Mouse (Mus musculus): Measurements from ENCODE around the gene Rbm4b. TPM values are rescaled to one million over a fixed set of nuclear protein-coding genes. Genes with fewer than 3 reads are reported as not detected.

Rbm4b gene
- polyA plus RNA-seq, 1 experiment from 2014 or later: 30.8 TPM

DNA sequence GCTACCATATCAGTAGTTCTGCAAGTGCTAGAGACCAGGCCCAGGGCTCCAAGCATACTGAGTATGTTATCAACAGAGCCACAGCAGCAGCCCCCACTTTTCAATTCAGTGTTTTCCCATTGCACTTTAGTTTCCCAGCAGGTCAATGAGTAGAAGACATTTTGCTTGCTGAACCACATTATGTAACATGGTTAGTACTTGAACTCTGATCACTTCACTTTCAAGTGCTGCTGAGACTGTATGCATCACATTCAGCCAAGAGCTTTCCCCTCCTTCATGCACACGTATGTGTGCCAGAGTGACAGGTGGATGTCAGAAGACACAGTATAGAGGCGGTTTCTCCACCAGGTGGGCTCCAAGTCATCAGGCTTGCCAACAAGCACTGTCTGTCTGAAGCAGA lies 26.6 kb downstream of the Rbm4b start:
- peaks cover 18% of the 10 kb centered on the region for H3K4me1 ChIP-seq (replicated peaks)
- H3K27me3 ChIP-seq: no peaks in the 10 kb centered on the region
- ATAC-seq (replicated peaks; ENCODE audit: insufficient number of reproducible peaks, insufficient read depth, low FRiP score, low read depth): no peak
- no peak overlapping the region for H3K9ac ChIP-seq
- no peak overlapping the region for H3K27ac ChIP-seq
- H3K9me3 ChIP-seq (replicated peaks): no peaks in the 10 kb centered on the region
- H3K4me3 ChIP-seq: no peak overlapping the region
- peaks cover 69% of the 10 kb centered on the region for H3K36me3 ChIP-seq
- WGBS: 77% methylated on average over 2 of the region's 2 CpGs
- H3K4me2 ChIP-seq: no peak overlapping the region

DNA sequence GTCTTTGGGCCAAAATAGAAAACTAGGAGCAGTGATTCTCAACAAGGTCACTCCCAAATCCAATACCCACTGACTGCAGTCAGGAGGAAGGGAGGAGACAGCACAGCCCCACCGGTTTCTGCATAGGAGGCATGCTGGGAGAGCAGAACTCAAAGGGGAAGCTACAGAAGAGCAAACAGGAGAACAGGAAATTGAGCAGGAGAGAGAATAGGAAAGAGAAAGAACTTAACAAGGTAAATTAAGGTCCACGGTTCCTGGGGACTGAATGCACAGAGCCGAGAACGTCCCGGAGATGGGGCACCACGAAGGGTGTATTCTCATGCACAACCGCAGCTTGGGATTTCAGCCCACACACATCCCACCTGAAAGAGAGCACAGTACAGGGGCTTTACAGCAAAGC lies 28.9 kb downstream of the Rbm4b start:
- 84% methylated on average over 7 of the region's 7 CpGs for WGBS
- Histone ChIP-seq H3K4me1 (replicated peaks) (peaks cover 21% of the 10 kb centered on the region), H3K9ac (no peak overlapping the region), H3K36me3 (peaks cover 78% of the 10 kb centered on the region), H3K4me3 (no peak overlapping the region), H3K4me2 (no peak overlapping the region), H3K27ac (peak overlapping the region; percentile 36), H3K27me3 (no peaks in the 10 kb centered on the region), H3K9me3 (replicated peaks) (no peaks in the 10 kb centered on the region)
- ATAC-seq (replicated peaks; ENCODE audit: insufficient number of reproducible peaks, insufficient read depth, low FRiP score, low read depth): no peak

DNA sequence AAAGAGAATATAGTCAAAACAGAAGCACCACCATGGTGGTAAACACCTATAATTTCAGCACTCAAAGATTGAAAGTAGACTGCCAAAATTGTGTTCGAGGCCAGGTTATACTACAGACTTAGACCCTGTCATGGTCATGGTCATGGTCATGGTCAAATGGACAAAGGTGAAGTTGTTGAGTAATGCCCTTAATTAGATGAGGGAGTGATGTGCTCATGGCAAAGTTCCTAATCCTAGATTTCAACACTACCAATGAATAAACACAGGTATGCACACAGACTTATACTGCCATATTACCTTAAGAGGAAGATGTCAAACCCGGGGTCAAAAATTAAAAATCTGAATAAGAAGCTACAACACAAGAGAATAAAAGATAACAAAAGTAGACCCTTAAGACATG lies 30.0 kb downstream of the Rbm4b start:
- no peaks in the 10 kb centered on the region for H3K27me3 ChIP-seq
- H3K4me2 ChIP-seq: no peak overlapping the region
- H3K4me1 ChIP-seq (replicated peaks): peaks cover 32% of the 10 kb centered on the region
- peaks cover 85% of the 10 kb centered on the region for H3K36me3 ChIP-seq
- no peak overlapping the region for H3K9ac ChIP-seq
- no peak overlapping the region for H3K4me3 ChIP-seq
- no peaks in the 10 kb centered on the region for H3K9me3 ChIP-seq (replicated peaks)
- no peak overlapping the region for H3K27ac ChIP-seq
- WGBS: 94% methylated on average over 2 of the region's 2 CpGs
- ATAC-seq (replicated peaks; ENCODE audit: insufficient number of reproducible peaks, insufficient read depth, low FRiP score, low read depth): no peak

DNA sequence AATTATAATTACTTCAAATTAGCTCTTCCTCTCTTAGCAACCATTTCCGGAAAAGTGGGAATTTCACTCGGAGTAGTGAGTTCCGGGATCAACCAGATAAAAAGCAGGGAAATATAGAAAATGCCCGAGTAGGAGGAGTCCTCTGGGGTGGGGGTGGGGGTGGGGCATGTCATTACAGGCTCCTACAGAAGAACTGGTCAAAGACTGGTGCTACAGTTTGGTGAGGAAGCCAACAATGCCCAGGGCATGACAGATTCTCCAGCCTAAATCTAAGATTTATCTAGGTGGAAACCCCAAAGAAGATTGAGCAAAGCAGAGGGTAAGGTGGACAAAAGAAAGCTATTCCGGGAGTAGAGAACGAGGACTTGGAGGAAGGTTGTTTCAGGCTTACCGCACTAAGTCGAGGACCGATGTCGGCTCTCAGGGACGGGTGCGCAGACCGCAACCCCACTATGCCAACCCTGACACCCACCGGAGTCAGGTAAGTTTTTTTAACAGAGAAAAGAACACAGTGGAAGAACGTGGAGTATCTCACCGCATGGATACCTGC lies 37.1 kb downstream of the Rbm4b start:
- Histone ChIP-seq H3K9me3 (replicated peaks) (no peaks in the 10 kb centered on the region), H3K4me3 (peak overlapping the region; percentile 73), H3K36me3 (peaks cover 31% of the 10 kb centered on the region), H3K27me3 (no peaks in the 10 kb centered on the region), H3K27ac (peak overlapping the region; percentile 83), H3K4me1 (replicated peaks) (peaks cover 35% of the 10 kb centered on the region), H3K9ac (peak overlapping the region; percentile 69), H3K4me2 (peak overlapping the region; percentile 66)
- WGBS: under 1% methylated on average over 16 of the region's 16 CpGs
- ATAC-seq (replicated peaks; ENCODE audit: insufficient number of reproducible peaks, insufficient read depth, low FRiP score, low read depth): peak; percentile 47; the same call in 1 of the 2 replicates

DNA sequence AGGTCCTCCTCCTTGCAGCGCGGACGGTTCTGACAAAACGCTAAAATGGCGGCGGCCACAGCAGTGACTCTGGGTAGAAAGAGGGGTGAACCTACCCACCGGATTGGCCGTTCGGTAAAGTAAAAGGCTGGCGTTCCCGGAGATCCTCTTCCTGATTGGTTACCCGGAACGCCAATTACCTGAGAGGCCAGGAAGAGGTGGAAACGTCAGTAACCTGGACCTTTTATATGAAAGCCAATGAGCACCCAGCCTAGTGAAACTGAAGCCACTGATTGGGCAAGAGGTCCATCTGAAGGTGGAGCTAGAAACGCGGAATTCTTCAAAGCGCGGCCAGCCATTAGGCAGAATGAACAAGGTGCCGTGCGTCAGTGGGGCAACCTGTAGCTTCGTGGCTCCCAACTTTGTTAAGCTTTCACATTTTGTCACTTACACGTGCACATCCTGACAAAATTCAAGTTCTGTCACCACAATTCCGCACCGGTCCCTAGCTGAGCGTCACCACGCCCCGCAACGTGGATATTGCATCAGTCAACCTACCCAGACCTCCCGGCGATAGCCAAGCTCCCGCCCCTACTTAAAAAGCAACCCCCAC lies 37.6 kb downstream of the Rbm4b start, which contains the start of gene Rbm4:
Gene Rbm4, minus strand, starts transcription at position 71 of the 592 bp plus-strand sequence.
- under 1% methylated on average over 31 of the region's 31 CpGs for WGBS
- Histone ChIP-seq H3K4me3 (peak within 1 kb of the TSS; percentile 73), H3K36me3 (peaks cover 27% of the 10 kb centered on the region), H3K9ac (peak within 1 kb of the TSS; percentile 69), H3K9me3 (replicated peaks) (no peaks in the 10 kb centered on the region), H3K4me2 (peak within 1 kb of the TSS; percentile 76), H3K4me1 (replicated peaks) (peaks cover 35% of the 10 kb centered on the region), H3K27ac (peak within 1 kb of the TSS; percentile 83), H3K27me3 (no peaks in the 10 kb centered on the region)
- peak; percentile 99 for ATAC-seq (replicated peaks; ENCODE audit: insufficient number of reproducible peaks, insufficient read depth, low FRiP score, low read depth)

DNA sequence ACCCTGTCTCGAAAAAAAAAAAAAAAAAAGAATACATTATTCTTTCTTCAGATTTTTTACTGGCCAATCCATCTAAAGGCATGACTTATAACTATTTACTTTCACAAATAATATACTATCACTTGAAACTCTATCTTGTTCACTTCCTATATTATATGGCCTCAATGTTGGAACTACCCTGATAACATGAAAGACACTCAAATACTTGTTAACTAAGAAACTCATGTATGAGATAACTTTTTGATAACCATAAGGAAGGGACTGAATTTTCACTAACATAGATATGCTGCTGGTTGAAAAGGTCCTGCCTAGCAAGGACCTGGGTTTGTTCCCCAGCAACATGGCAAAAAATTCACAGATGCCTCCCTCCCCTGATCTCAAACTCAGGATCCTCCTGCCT lies 39.6 kb downstream of the Rbm4b start:
- no peak overlapping the region for H3K4me2 ChIP-seq
- WGBS: 100% methylated on average over 1 of the region's 1 CpGs
- no peak overlapping the region for H3K9ac ChIP-seq
- no peak overlapping the region for H3K27ac ChIP-seq
- H3K4me3 ChIP-seq: no peak overlapping the region
- H3K36me3 ChIP-seq: peaks cover 28% of the 10 kb centered on the region
- no peaks in the 10 kb centered on the region for H3K9me3 ChIP-seq (replicated peaks)
- ATAC-seq (replicated peaks; ENCODE audit: insufficient number of reproducible peaks, insufficient read depth, low FRiP score, low read depth): no peak
- peaks cover 25% of the 10 kb centered on the region for H3K4me1 ChIP-seq (replicated peaks)
- H3K27me3 ChIP-seq: no peaks in the 10 kb centered on the region

DNA sequence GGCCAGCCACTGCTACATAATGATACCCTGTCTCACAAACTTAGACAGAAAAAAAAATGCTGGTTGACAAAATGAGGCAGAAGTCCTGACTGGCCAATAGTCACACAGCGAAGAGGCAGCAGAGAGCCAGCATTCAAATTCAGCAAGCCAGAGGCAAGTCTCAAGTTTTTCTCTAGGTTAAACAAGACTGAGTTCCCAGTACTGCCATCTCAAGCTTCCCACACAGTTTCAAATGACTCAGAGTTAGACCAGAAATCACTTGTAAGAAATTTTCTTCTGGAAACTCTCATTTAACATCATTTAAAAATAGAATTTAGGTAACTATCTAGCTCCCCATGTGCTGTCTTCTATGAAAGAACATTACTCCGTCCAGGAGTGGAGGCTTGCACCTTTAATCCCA lies 41.5 kb downstream of the Rbm4b start:
- H3K36me3 ChIP-seq: peaks cover 36% of the 10 kb centered on the region
- H3K27ac ChIP-seq: no peak overlapping the region
- no peaks in the 10 kb centered on the region for H3K9me3 ChIP-seq (replicated peaks)
- H3K27me3 ChIP-seq: no peaks in the 10 kb centered on the region
- H3K4me1 ChIP-seq (replicated peaks): peaks cover 16% of the 10 kb centered on the region
- no peak for ATAC-seq (replicated peaks; ENCODE audit: insufficient number of reproducible peaks, insufficient read depth, low FRiP score, low read depth)
- no peak overlapping the region for H3K4me2 ChIP-seq
- no peak overlapping the region for H3K4me3 ChIP-seq
- no peak overlapping the region for H3K9ac ChIP-seq
- WGBS: 94% methylated on average over 2 of the region's 2 CpGs

DNA sequence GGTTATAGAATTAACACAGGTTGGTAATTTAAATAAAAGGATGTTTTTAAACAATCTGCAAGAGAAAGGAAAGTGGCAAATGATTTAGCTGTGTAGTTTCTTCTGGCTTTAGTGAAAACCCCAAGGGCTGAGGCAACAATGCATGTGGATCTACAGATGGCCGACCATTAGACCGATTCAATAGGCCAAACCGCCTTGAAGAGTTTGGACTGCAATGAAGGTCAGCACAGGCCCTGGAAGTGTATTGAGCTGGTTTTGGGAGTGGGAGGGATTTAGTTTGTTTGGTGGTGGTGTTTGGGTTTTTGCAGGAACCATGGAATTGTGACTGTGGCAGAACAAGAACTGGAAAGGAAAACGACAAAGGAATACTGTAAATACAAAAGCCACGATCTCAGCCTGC lies 42.8 kb downstream of the Rbm4b start:
- no peaks in the 10 kb centered on the region for H3K27me3 ChIP-seq
- H3K4me3 ChIP-seq: no peak overlapping the region
- peaks cover 43% of the 10 kb centered on the region for H3K36me3 ChIP-seq
- no peak overlapping the region for H3K27ac ChIP-seq
- H3K9me3 ChIP-seq (replicated peaks): no peaks in the 10 kb centered on the region
- H3K4me2 ChIP-seq: no peak overlapping the region
- H3K4me1 ChIP-seq (replicated peaks): peaks cover 20% of the 10 kb centered on the region
- WGBS: 96% methylated on average over 5 of the region's 5 CpGs
- no peak overlapping the region for H3K9ac ChIP-seq
- no peak for ATAC-seq (replicated peaks; ENCODE audit: insufficient number of reproducible peaks, insufficient read depth, low FRiP score, low read depth)

DNA sequence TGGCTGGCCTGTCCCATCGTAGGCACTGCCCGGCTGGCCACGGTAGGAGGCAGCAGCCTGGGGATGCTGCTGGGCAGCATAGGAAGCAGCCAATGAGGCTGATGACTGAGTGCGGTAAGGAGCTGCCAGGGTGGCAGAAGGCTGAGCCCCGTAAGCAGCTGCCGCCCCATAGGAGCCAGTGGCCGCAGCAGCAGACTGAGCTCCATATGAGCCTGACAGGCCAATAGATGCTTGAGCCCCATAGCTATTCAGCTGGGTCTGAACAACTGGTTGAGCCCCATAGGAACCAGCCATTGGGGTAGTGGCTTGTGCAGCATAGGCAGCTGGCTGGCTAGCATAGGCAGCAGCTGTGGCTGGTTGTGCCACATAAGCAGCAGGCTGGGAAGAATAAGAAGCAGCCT lies 46.4 kb downstream of the Rbm4b start:
- H3K4me1 ChIP-seq (replicated peaks): peaks cover 20% of the 10 kb centered on the region
- 0 out of 2 replicates have a peak, but pooled peaks have one; percentile 39 for ATAC-seq (replicated peaks; ENCODE audit: insufficient number of reproducible peaks, insufficient read depth, low FRiP score, low read depth)
- peaks cover 43% of the 10 kb centered on the region for H3K36me3 ChIP-seq
- no peak overlapping the region for H3K4me2 ChIP-seq
- H3K27ac ChIP-seq: no peak overlapping the region
- WGBS: 97% methylated on average over 7 of the region's 7 CpGs
- H3K4me3 ChIP-seq: no peak overlapping the region
- no peaks in the 10 kb centered on the region for H3K27me3 ChIP-seq
- no peaks in the 10 kb centered on the region for H3K9me3 ChIP-seq (replicated peaks)
- no peak overlapping the region for H3K9ac ChIP-seq

DNA sequence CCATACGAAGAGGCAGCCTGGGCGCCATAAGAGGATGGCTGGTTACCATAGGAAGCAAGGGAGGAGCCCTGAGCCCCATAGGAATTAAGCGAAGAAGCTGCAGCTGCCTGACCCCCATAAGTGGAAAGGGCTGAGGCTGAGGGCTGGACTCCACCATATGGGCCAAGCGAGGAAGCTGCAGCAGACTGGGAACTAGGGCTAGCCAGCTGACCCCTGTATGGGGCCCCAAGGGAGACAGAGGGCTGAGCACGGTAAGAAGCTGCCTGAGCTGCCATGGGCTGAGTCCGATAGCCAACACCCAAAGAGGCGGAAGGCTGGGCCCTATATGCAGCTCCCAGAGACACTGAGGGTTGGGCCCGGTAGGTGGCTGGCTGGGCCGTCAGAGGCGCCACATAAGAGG lies 47.0 kb downstream of the Rbm4b start:
- H3K27ac ChIP-seq: no peak overlapping the region
- no peak for ATAC-seq (replicated peaks; ENCODE audit: insufficient number of reproducible peaks, insufficient read depth, low FRiP score, low read depth)
- WGBS: 80% methylated on average over 10 of the region's 10 CpGs
- no peak overlapping the region for H3K4me2 ChIP-seq
- peaks cover 23% of the 10 kb centered on the region for H3K4me1 ChIP-seq (replicated peaks)
- H3K4me3 ChIP-seq: no peak overlapping the region
- peaks cover 43% of the 10 kb centered on the region for H3K36me3 ChIP-seq
- no peak overlapping the region for H3K9ac ChIP-seq
- H3K27me3 ChIP-seq: no peaks in the 10 kb centered on the region
- no peaks in the 10 kb centered on the region for H3K9me3 ChIP-seq (replicated peaks)

DNA sequence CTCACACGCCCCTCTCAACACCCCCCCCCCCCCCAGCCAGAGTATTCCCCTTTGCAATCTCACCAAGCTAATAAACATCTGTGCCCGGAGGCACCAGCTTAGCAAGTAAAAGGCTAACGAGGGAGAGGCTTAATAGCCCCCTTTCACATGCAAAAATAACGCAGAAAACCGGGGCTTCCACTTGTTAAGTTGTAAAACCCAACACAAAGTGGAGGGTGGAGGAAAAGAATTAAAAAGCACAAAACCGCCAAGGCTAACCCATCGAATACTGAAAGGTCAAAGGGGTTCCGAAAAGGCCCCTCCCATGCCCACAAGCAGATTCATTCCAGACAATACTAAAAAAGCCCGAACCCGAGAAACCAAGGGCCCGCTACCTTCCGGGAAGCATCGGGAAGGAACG lies 54.0 kb downstream of the Rbm4b start:
- H3K9ac ChIP-seq: peak overlapping the region; percentile 84
- no peak for ATAC-seq (replicated peaks; ENCODE audit: insufficient number of reproducible peaks, insufficient read depth, low FRiP score, low read depth)
- H3K36me3 ChIP-seq: no peaks in the 10 kb centered on the region
- peak overlapping the region; percentile 83 for H3K4me3 ChIP-seq
- no peaks in the 10 kb centered on the region; the same call in 1 of the 2 replicates for H3K9me3 ChIP-seq (replicated peaks)
- no peaks in the 10 kb centered on the region for H3K27me3 ChIP-seq
- H3K4me2 ChIP-seq: peak overlapping the region; percentile 89
- peak overlapping the region; percentile 93 for H3K27ac ChIP-seq
- H3K4me1 ChIP-seq (replicated peaks): peaks cover 19% of the 10 kb centered on the region
- WGBS: under 1% methylated on average over 14 of the region's 14 CpGs

DNA sequence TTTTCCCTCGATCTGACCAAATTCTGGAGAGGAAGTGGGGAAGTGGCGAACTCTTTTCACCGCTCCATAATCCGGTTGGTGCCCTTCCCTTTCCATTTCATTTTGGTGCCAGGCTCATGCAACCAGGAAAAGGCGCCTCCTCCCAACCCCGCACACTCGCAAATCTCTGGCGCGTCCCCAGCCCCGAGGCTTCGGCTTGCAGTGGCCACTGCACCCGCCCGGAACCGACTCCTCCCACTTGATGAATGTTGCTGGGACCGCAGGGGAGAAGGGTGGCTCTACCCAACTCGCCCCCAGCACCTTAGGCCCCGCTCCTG lies 54.4 kb downstream of the Rbm4b start:
- Histone ChIP-seq H3K9me3 (replicated peaks) (no peaks in the 10 kb centered on the region; the same call in 1 of the 2 replicates), H3K4me1 (replicated peaks) (peaks cover 19% of the 10 kb centered on the region), H3K27me3 (no peaks in the 10 kb centered on the region), H3K27ac (peak overlapping the region; percentile 93), H3K4me3 (peak overlapping the region; percentile 83), H3K36me3 (no peaks in the 10 kb centered on the region), H3K9ac (peak overlapping the region; percentile 84), H3K4me2 (peak overlapping the region; percentile 89)
- 0% methylated on average over 17 of the region's 17 CpGs for WGBS
- no peak for ATAC-seq (replicated peaks; ENCODE audit: insufficient number of reproducible peaks, insufficient read depth, low FRiP score, low read depth)

Data from heart, embryonic 15.5 days (tissue).